Mouse (Mus musculus) NIH3T3 (cell line): ENCODE results near the gene Dsp.
A peak's percentile ranks its signal among the peaks of the same experiment; 100 is the strongest.

ENCODE experiments used
- DNase-seq: peaks from one replicate; pipeline ENCODE4 v3.0.0-alpha.2; 2012; ENCODE audit warnings: low read depth

Gene Dsp

GRCm38 (mm10) chr13:38193406-38193805 lies 42.3 kb downstream of the Dsp start:
- DNase-seq = no peak

- DNase-seq = no peak
Measured at GRCm38 (mm10) chr13:38201413-38201812, 50.3 kb downstream of the Dsp start.

GRCm38 (mm10) chr13:38204171-38204570 lies 53.1 kb downstream of the Dsp start:
- DNase-seq = no peak

GRCm38 (mm10) chr13:38204702-38205482 lies 53.8 kb downstream of the Dsp start, which contains the start of gene Snrnp48:
Gene Snrnp48 (plus strand): TSS chr13:38204938.
- DNase-seq = peak; percentile 93

GRCm38 (mm10) chr13:38211122-38211521 lies 60.0 kb downstream of the Dsp start:
- no peak for DNase-seq

GRCm38 (mm10) chr13:38218686-38219085 lies 67.6 kb downstream of the Dsp start:
- no peak for DNase-seq

DNA sequence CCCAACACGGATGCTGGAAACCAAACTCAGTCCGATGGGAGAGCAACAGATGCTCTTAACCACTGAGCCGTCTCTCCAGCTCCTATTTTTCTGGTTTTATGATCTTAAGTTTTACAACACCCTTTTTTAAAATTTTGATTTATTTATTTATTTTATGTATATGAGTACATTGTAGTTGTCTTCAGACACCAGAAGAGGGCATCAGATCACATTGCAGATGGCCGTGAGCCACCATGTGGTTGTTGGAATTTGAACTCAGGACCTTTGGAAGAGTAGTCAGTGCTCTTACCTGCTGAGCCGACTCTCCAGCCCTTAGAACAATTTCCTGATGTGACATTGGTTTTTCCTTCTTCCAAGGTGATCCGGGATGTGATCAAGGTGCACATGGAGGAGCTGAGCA lies 69.2 kb downstream of the Dsp start:
- DNase-seq = no peak

DNA sequence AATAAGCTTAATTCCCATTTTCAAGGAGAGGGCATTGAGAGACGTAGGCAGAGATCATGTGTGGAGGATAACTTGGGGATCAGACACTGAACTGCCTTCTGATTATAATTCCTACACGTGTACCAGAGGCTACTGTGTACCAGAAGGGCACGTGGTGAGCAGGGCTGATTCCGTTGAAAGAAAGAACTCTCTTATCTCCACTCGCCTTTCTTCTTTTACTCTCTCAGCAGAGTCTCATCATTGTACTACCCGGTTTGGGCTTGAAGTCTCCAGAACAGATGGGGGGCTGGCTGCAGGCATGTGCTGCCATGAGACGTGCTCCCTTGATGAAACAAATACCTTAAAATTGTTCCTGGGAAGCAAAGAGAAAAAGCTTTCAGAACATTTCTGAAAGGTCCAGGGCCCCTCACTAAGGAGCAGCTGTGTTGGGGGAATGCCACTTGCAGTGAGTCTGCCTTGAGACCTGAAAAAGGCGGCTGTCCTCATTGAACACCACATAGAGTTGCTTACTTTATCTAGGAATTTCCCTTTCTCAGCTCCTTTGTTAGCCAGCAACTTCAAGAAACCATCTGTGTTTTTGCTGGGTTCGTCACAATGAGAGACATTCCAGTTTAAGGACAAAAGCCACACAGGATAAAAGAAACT lies 79.2 kb downstream of the Dsp start:
- DNase-seq = no peak

DNA sequence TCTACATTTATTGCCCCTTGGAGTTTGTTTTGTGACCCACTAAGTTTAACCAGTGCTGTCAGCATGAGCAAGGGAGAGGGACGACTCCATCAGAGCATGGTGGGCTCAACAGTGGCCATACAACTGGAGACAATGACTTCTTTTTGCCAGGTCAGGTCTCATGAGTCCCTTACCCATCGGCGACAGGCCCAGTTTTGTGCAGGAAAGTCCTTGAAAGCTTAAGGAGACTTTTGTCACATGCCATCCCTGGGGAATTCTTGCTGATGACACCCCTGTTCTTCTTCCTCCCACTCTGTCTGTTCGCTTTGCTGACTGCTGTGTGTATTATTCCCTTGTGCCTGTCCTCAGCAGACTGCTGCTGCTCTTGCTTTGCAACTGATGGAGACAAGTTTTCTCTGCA lies 81.3 kb downstream of the Dsp start:
- DNase-seq = no peak

DNA sequence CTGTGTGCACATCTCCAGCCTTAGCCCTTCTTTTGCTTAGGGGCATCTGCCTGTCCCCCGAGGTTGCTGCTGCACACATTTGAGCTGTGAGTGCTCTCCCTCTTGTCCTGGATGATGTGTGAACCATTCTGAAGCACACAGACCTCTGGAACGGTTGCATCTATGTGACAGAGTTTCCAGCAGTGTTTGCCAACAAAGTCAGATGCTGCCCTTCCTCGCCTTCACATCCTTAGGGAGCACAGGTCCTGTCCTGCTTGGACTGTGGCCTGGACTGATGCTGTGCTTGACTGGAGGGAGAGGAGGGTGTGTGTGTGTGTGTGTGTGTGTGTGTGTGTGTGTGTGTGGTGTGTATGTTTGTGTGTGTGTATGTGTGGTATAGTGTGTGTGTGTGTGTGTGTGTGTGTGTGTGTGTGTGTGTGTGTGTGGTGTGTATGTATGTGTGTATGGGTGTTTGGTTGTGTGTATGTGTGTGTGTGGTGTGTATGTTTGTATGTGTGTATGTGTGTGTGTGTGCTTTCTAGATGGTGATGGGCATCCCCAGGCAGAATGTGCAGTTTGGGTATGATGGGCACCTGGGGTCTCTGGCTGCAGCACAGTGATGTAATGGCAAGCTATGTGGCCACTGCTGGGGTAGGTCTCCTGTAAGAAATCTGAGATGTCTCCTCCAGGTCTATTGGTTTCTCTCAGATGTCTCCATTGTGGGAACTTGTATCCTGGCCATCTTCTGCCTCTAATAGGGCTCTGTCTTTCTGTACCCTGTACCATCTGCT lies 81.9 kb downstream of the Dsp start:
- peak; percentile 2 for DNase-seq

DNA sequence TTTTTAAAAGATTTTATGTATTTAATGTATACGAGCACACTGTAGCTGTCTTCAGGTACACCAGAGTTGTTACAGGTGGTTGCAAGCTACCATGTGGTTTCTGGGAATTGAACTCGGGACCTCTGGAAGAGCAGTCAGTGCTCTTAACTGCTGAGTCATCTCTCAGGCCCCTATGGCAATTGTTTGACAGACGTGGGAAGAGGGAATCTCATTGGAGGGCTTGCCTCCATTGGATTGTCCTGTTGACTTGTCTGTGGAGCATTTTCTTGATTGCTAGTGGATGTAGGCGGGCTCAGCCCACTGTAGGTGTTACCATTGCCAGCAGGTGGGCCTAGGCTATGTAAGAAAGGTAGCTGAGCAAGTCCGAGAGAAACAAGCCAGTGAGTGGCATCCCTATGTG lies 83.6 kb downstream of the Dsp start:
- no peak for DNase-seq

DNA sequence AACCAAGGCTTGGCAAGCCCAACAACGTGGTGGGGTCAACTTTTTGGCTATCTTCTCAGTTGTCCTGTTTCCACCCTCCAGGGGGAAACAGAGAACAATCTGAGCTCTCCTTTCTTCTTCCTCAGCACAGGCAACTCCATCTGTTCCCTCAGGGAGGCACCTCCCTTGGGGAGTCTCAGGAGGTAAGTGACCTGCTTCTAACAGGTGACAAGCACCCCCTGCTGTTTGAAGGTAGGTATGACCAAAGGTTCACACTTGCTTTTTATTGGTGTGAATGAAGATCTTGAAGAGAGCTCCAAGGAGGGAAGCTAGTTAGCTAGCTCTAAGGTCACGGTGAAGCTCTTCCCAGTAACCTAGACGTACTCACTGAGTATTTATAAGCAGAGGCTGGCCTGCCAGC lies 84.3 kb downstream of the Dsp start:
- no peak for DNase-seq

- no peak for DNase-seq
Measured at GRCm38 (mm10) chr13:38248151-38248550, 97.1 kb downstream of the Dsp start.
